Mouse (Mus musculus): ENCODE data around the gene Ttc7. TPM values are rescaled to one million over a fixed set of nuclear protein-coding genes. Genes with fewer than 3 reads are reported as not detected.
"Not testable (repeated sequence)": the region's sequence is repeated elsewhere in the genome, so short reads cannot be mapped to it uniquely, and the experiment has no call there.

Ttc7 gene
- polyA plus RNA-seq, 1 experiment from 2014 or later, result 4.6 TPM

GRCm38 (mm10) chr17:87289367-87289766 is 6.7 kb downstream of the Ttc7 start:
- ATAC-seq (ENCODE audit: low FRiP score, low read depth), result no peak
- Histone ChIP-seq H3K4me2 (replicated peaks) (no peak overlapping the region), H3K4me3 (no peak overlapping the region), H3K4me1 (peaks cover 11% of the 10 kb centered on the region), H3K27ac (replicated peaks) (no peak overlapping the region), H3K27me3 (peaks cover 49% of the 10 kb centered on the region), H3K9me3 (no peaks in the 10 kb centered on the region), H3K9ac (replicated peaks) (no peak overlapping the region), H3K36me3 (no peaks in the 10 kb centered on the region)
- whole genome bisulfite sequencing, result 82% methylated on average over 5 of the region's 5 CpGs

- H3K4me2 ChIP-seq (replicated peaks), result no peak overlapping the region
- peaks cover 11% of the 10 kb centered on the region for H3K4me1 ChIP-seq
- no peak overlapping the region for H3K27ac ChIP-seq (replicated peaks)
- WGBS, result 97% methylated on average over 7 of the region's 7 CpGs
- H3K36me3 ChIP-seq, result no peaks in the 10 kb centered on the region
- H3K9ac ChIP-seq (replicated peaks), result no peak overlapping the region
- H3K27me3 ChIP-seq, result peaks cover 33% of the 10 kb centered on the region
- ATAC-seq (ENCODE audit: low FRiP score, low read depth), result no peak
- no peaks in the 10 kb centered on the region for H3K9me3 ChIP-seq
- H3K4me3 ChIP-seq, result no peak overlapping the region
These were observed 8.4 kb downstream of the Ttc7 start for GRCm38 (mm10) chr17:87291037-87291436.

- Histone ChIP-seq H3K4me2 (replicated peaks) (no peak overlapping the region), H3K27me3 (peaks cover 26% of the 10 kb centered on the region), H3K4me1 (peaks cover 11% of the 10 kb centered on the region), H3K27ac (replicated peaks) (no peak overlapping the region), H3K9me3 (no peaks in the 10 kb centered on the region), H3K36me3 (no peaks in the 10 kb centered on the region), H3K9ac (replicated peaks) (no peak overlapping the region), H3K4me3 (no peak overlapping the region)
- ATAC-seq (ENCODE audit: low FRiP score, low read depth), result no peak
- WGBS, result 88% methylated on average over 5 of the region's 5 CpGs
These were observed 9.1 kb downstream of the Ttc7 start for GRCm38 (mm10) chr17:87291782-87292181.

- no peak overlapping the region for H3K9ac ChIP-seq (replicated peaks)
- H3K4me1 ChIP-seq, result peaks cover 2% of the 10 kb centered on the region; the same call in 1 of the 2 replicates
- H3K27me3 ChIP-seq, result peaks cover 17% of the 10 kb centered on the region
- H3K36me3 ChIP-seq, result no peaks in the 10 kb centered on the region
- 86% methylated on average over 5 of the region's 5 CpGs for WGBS
- no peak for ATAC-seq (ENCODE audit: low FRiP score, low read depth)
- no peak overlapping the region for H3K4me3 ChIP-seq
- no peak overlapping the region for H3K4me2 ChIP-seq (replicated peaks)
- no peaks in the 10 kb centered on the region for H3K9me3 ChIP-seq
- no peak overlapping the region for H3K27ac ChIP-seq (replicated peaks)
These were observed 10.4 kb downstream of the Ttc7 start for GRCm38 (mm10) chr17:87293125-87293524.

- 82% methylated on average over 7 of the region's 7 CpGs for WGBS
- Histone ChIP-seq H3K27ac (replicated peaks) (no peak overlapping the region), H3K4me1 (no peaks in the 10 kb centered on the region), H3K27me3 (0 out of 2 replicates have a peak, but pooled peaks cover 4% of the 10 kb centered on the region), H3K36me3 (no peaks in the 10 kb centered on the region), H3K4me2 (replicated peaks) (no peak overlapping the region), H3K9me3 (no peaks in the 10 kb centered on the region), H3K4me3 (no peak overlapping the region), H3K9ac (replicated peaks) (no peak overlapping the region)
- ATAC-seq (ENCODE audit: low FRiP score, low read depth), result no peak
These were observed 13.1 kb downstream of the Ttc7 start for GRCm38 (mm10) chr17:87295738-87296137.

- not testable (repeated sequence) for H3K27me3 ChIP-seq; H3K4me3 ChIP-seq; H3K27ac ChIP-seq (replicated peaks); ATAC-seq (ENCODE audit: low FRiP score, low read depth); H3K36me3 ChIP-seq; H3K9ac ChIP-seq (replicated peaks); H3K4me1 ChIP-seq; H3K9me3 ChIP-seq; H3K4me2 ChIP-seq (replicated peaks)
- 85% methylated on average over 1 of the region's 1 CpGs for WGBS
These were observed 14.0 kb downstream of the Ttc7 start for GRCm38 (mm10) chr17:87296701-87297100.

- Histone ChIP-seq H3K27me3 (0 out of 2 replicates have a peak, but pooled peaks cover 4% of the 10 kb centered on the region), H3K4me3 (no peak overlapping the region), H3K36me3 (no peaks in the 10 kb centered on the region), H3K9me3 (no peaks in the 10 kb centered on the region), H3K4me2 (replicated peaks) (no peak overlapping the region), H3K4me1 (no peaks in the 10 kb centered on the region), H3K9ac (replicated peaks) (no peak overlapping the region), H3K27ac (replicated peaks) (no peak overlapping the region)
- ATAC-seq (ENCODE audit: low FRiP score, low read depth), result no peak
- WGBS, result 83% methylated on average over 6 of the region's 6 CpGs
These were observed 16.3 kb downstream of the Ttc7 start for GRCm38 (mm10) chr17:87298944-87299343.

GRCm38 (mm10) chr17:87300340-87300739 is 17.7 kb downstream of the Ttc7 start:
- H3K27me3 ChIP-seq, result no peaks in the 10 kb centered on the region
- no peaks in the 10 kb centered on the region for H3K36me3 ChIP-seq
- 87% methylated on average over 10 of the region's 10 CpGs for WGBS
- no peak overlapping the region for H3K4me3 ChIP-seq
- no peak overlapping the region for H3K9ac ChIP-seq (replicated peaks)
- H3K4me2 ChIP-seq (replicated peaks), result no peak overlapping the region
- no peaks in the 10 kb centered on the region for H3K4me1 ChIP-seq
- no peak for ATAC-seq (ENCODE audit: low FRiP score, low read depth)
- H3K9me3 ChIP-seq, result no peaks in the 10 kb centered on the region
- no peak overlapping the region for H3K27ac ChIP-seq (replicated peaks)

- not testable (repeated sequence) for H3K9ac ChIP-seq (replicated peaks); H3K27me3 ChIP-seq; H3K4me3 ChIP-seq; H3K4me2 ChIP-seq (replicated peaks); ATAC-seq (ENCODE audit: low FRiP score, low read depth); H3K36me3 ChIP-seq; H3K27ac ChIP-seq (replicated peaks); H3K4me1 ChIP-seq; H3K9me3 ChIP-seq
- WGBS, result 89% methylated on average over 9 of the region's 9 CpGs
These were observed 18.9 kb downstream of the Ttc7 start for GRCm38 (mm10) chr17:87301607-87302006.

GRCm38 (mm10) chr17:87302014-87302794 is 19.5 kb downstream of the Ttc7 start:
- WGBS, result 91% methylated on average over 13 of the region's 13 CpGs
- Histone ChIP-seq H3K27me3 (no peaks in the 10 kb centered on the region), H3K4me3 (no peak overlapping the region), H3K4me1 (no peaks in the 10 kb centered on the region), H3K36me3 (no peaks in the 10 kb centered on the region), H3K4me2 (replicated peaks) (no peak overlapping the region), H3K9me3 (no peaks in the 10 kb centered on the region), H3K27ac (replicated peaks) (no peak overlapping the region), H3K9ac (replicated peaks) (no peak overlapping the region)
- no peak for ATAC-seq (ENCODE audit: low FRiP score, low read depth)

- Histone ChIP-seq H3K4me1 (no peaks in the 10 kb centered on the region), H3K4me2 (replicated peaks) (no peak overlapping the region), H3K27ac (replicated peaks) (no peak overlapping the region), H3K9me3 (no peaks in the 10 kb centered on the region), H3K36me3 (no peaks in the 10 kb centered on the region), H3K27me3 (no peaks in the 10 kb centered on the region), H3K9ac (replicated peaks) (no peak overlapping the region), H3K4me3 (no peak overlapping the region)
- WGBS, result 86% methylated on average over 11 of the region's 11 CpGs
- ATAC-seq (ENCODE audit: low FRiP score, low read depth), result no peak
These were observed 21.6 kb downstream of the Ttc7 start for GRCm38 (mm10) chr17:87304151-87304894.

GRCm38 (mm10) chr17:87305065-87305464 is 22.4 kb downstream of the Ttc7 start:
- no peak overlapping the region for H3K4me2 ChIP-seq (replicated peaks)
- H3K9ac ChIP-seq (replicated peaks), result no peak overlapping the region
- WGBS, result 95% methylated on average over 8 of the region's 8 CpGs
- no peaks in the 10 kb centered on the region for H3K27me3 ChIP-seq
- no peaks in the 10 kb centered on the region for H3K9me3 ChIP-seq
- H3K36me3 ChIP-seq, result no peaks in the 10 kb centered on the region
- H3K4me1 ChIP-seq, result no peaks in the 10 kb centered on the region
- H3K4me3 ChIP-seq, result no peak overlapping the region
- H3K27ac ChIP-seq (replicated peaks), result no peak overlapping the region
- ATAC-seq (ENCODE audit: low FRiP score, low read depth), result no peak
